Mouse (Mus musculus): ENCODE measurements around the gene Atp6v0d1.
"Not testable (repeated sequence)": the region's sequence is repeated elsewhere in the genome, so short reads cannot be mapped to it uniquely, and the experiment has no call there.

The Atp6v0d1 gene

GRCm38 (mm10) chr8:105574741-105575140, 8.9 kb upstream of the Atp6v0d1 start:
- DNase-seq (ENCODE audit: low spot score in 2 of 2) = no peak

- no peak for DNase-seq (ENCODE audit: low spot score in 2 of 2)
Observed at GRCm38 (mm10) chr8:105573427-105573826, 7.6 kb upstream of the Atp6v0d1 start.

- no peak for DNase-seq (ENCODE audit: low spot score in 2 of 2)
Observed at GRCm38 (mm10) chr8:105571810-105572209, 6.0 kb upstream of the Atp6v0d1 start.

GRCm38 (mm10) chr8:105566703-105567595, 1.1 kb upstream of the Atp6v0d1 start:
- peak; percentile 11 to 12 for DNase-seq (ENCODE audit: low spot score in 2 of 2)

GRCm38 (mm10) chr8:105565401-105565881, 406 bp downstream of the Atp6v0d1 start:
- DNase-seq (ENCODE audit: low spot score in 2 of 2) = no peak

- DNase-seq (ENCODE audit: low spot score in 2 of 2) = not testable (repeated sequence)
Observed at GRCm38 (mm10) chr8:105564573-105565229, 1.1 kb downstream of the Atp6v0d1 start.

GRCm38 (mm10) chr8:105563871-105564270, 2.0 kb downstream of the Atp6v0d1 start:
- no peak for DNase-seq (ENCODE audit: low spot score in 2 of 2)

GRCm38 (mm10) chr8:105562863-105563262, 3.0 kb downstream of the Atp6v0d1 start:
- DNase-seq (ENCODE audit: low spot score in 2 of 2) = no peak

- DNase-seq (ENCODE audit: low spot score in 2 of 2) = no peak
Observed at GRCm38 (mm10) chr8:105555230-105555629, 10.6 kb downstream of the Atp6v0d1 start.

- peak in 1 of 2 experiments; percentile 45 for DNase-seq (ENCODE audit: low spot score in 2 of 2)
Observed at GRCm38 (mm10) chr8:105554087-105554486, 11.8 kb downstream of the Atp6v0d1 start.

- no peak for DNase-seq (ENCODE audit: low spot score in 2 of 2)
Observed at GRCm38 (mm10) chr8:105552824-105553223, 13.0 kb downstream of the Atp6v0d1 start.

- no peak for DNase-seq (ENCODE audit: low spot score in 2 of 2)
Observed at GRCm38 (mm10) chr8:105552032-105552431, 13.8 kb downstream of the Atp6v0d1 start.

- DNase-seq (ENCODE audit: low spot score in 2 of 2) = no peak
Observed at GRCm38 (mm10) chr8:105550083-105550482, 15.8 kb downstream of the Atp6v0d1 start.

- no peak for DNase-seq (ENCODE audit: low spot score in 2 of 2)
Observed at GRCm38 (mm10) chr8:105549506-105549905, 16.3 kb downstream of the Atp6v0d1 start.

- DNase-seq (ENCODE audit: low spot score in 2 of 2) = no peak
Observed at GRCm38 (mm10) chr8:105546384-105547350, 19.2 kb downstream of the Atp6v0d1 start.

GRCm38 (mm10) chr8:105545249-105545648, 20.6 kb downstream of the Atp6v0d1 start:
- DNase-seq (ENCODE audit: low spot score in 2 of 2) = no peak

GRCm38 (mm10) chr8:105544544-105545205, 21.2 kb downstream of the Atp6v0d1 start:
- DNase-seq (ENCODE audit: low spot score in 2 of 2) = no peak

- no peak for DNase-seq (ENCODE audit: low spot score in 2 of 2)
Observed at GRCm38 (mm10) chr8:105543703-105544102, 22.1 kb downstream of the Atp6v0d1 start.

- DNase-seq (ENCODE audit: low spot score in 2 of 2) = no peak
Observed at GRCm38 (mm10) chr8:105542808-105543207, 23.0 kb downstream of the Atp6v0d1 start.

GRCm38 (mm10) chr8:105542032-105542656, 23.7 kb downstream of the Atp6v0d1 start:
- DNase-seq (ENCODE audit: low spot score in 2 of 2) = no peak

- DNase-seq (ENCODE audit: low spot score in 2 of 2) = no peak
Observed at GRCm38 (mm10) chr8:105538940-105539339, 26.9 kb downstream of the Atp6v0d1 start.

Data from spleen, postnatal 14 days (tissue).